Mouse (Mus musculus): ENCODE results near the gene Traf5.
A peak's percentile ranks its signal among the peaks of the same experiment; 100 is the strongest.

The Traf5 gene

GRCm38 (mm10) chr1:191974509-191975405 is 117.6 kb downstream of the Traf5 start:
- no peak for DNase-seq (ENCODE audit: low read depth, low spot score)

- DNase-seq (ENCODE audit: low read depth, low spot score), result no peak
These were observed 122.4 kb downstream of the Traf5 start for GRCm38 (mm10) chr1:191969939-191970338.

GRCm38 (mm10) chr1:191964773-191965481 is 127.4 kb downstream of the Traf5 start:
- peak; percentile 95 for DNase-seq (ENCODE audit: low read depth, low spot score)

- DNase-seq (ENCODE audit: low read depth, low spot score), result peak; percentile 92
These were observed 128.2 kb downstream of the Traf5 start for GRCm38 (mm10) chr1:191963948-191964772.

GRCm38 (mm10) chr1:191963413-191963812 is 128.9 kb downstream of the Traf5 start:
- DNase-seq (ENCODE audit: low read depth, low spot score), result peak; percentile 83

- DNase-seq (ENCODE audit: low read depth, low spot score), result no peak
These were observed 131.4 kb downstream of the Traf5 start for GRCm38 (mm10) chr1:191960946-191961345.

GRCm38 (mm10) chr1:191957321-191957720 is 135.0 kb downstream of the Traf5 start:
- no peak for DNase-seq (ENCODE audit: low read depth, low spot score)

GRCm38 (mm10) chr1:191956871-191957270 is 135.5 kb downstream of the Traf5 start:
- DNase-seq (ENCODE audit: low read depth, low spot score), result no peak

GRCm38 (mm10) chr1:191956261-191956660 is 136.1 kb downstream of the Traf5 start:
- no peak for DNase-seq (ENCODE audit: low read depth, low spot score)

GRCm38 (mm10) chr1:191955101-191955500 is 137.3 kb downstream of the Traf5 start:
- DNase-seq (ENCODE audit: low read depth, low spot score), result no peak

- no peak for DNase-seq (ENCODE audit: low read depth, low spot score)
These were observed 139.5 kb downstream of the Traf5 start for GRCm38 (mm10) chr1:191952733-191953335.

GRCm38 (mm10) chr1:191950611-191951010 is 141.7 kb downstream of the Traf5 start:
- DNase-seq (ENCODE audit: low read depth, low spot score), result no peak

GRCm38 (mm10) chr1:191948600-191948999 is 143.8 kb downstream of the Traf5 start:
- no peak for DNase-seq (ENCODE audit: low read depth, low spot score)

GRCm38 (mm10) chr1:191947796-191948195 is 144.6 kb downstream of the Traf5 start:
- DNase-seq (ENCODE audit: low read depth, low spot score), result no peak
